Mouse (Mus musculus): ENCODE data around the gene Dnajb3.

DNA sequence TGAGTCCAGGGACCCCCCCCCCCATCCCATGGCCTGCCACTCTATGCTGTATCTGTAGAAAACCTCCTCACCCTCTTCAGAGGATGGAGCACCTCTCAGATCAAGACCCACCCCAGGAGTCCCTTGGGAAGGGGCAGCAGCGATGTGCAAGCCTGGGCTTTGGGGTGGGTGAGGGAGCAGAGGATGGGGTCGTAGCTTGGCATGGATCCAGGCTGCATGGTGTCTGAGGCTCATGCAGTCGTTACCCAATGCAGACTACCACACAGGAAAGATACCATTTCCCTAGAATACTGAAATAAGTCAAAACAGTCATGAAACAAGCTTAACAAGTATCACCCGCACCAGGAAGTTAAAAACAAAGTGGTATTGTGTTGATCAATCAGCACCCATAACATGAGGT is 43.1 kb upstream of the Dnajb3 start:
- TF ChIP-seq CTCF (IDR thresholded peaks at IDR 0.05; ENCODE audit: low read depth, low read length) (no peak), TAL1 (conservative IDR thresholded peaks at IDR 0.05; ENCODE audit: low read depth, low read length) (no peak), GATA1 (IDR thresholded peaks at IDR 0.05; ENCODE audit: borderline replicate concordance, low read length) (no peak), POLR2AphosphoS5 (IDR thresholded peaks at IDR 0.05; ENCODE audit: insufficient replicate concordance, low read depth, low read length) (no peak), GATA2 (IDR thresholded peaks at IDR 0.05; ENCODE audit: borderline replicate concordance, low read depth, low read length) (no peak)

All from G1E (cell line).